Mouse (Mus musculus) heart, postnatal 25 days (tissue): ENCODE measurements around the gene Fndc3a. TPM values are rescaled to one million over a fixed set of nuclear protein-coding genes. Genes with fewer than 3 reads are reported as not detected.

Experiments used
- DNase-seq: peaks from one replicate; pipeline ENCODE4 v3.0.0; 2022; ENCODE audit warnings: low spot score
- intact Hi-C: fragments of 180-260 bp; cut with DNase I; formaldehyde crosslinking; loops from one replicate; pipeline ENCODE4 v1.15.1; 2025
- total RNA-seq, 2 experiments: library from RNA; stranded (reverse); gene quantifications; 2 replicates each; pipeline ENCODE4 v1.2.3; 2021

Fndc3a gene
- total RNA-seq, 2 experiments from 2014 or later: 15.1 to 18.0 TPM

GRCm38 (mm10) chr14:72576283-72576682, 133.5 kb downstream of the Fndc3a start:
- DNase-seq: no peak
- intact Hi-C loops: loop anchor here (10.0 kb wide), 1 partner anchor 419 kb away; no protein-coding TSS in a partner anchor

GRCm38 (mm10) chr14:72563941-72564340, 145.9 kb downstream of the Fndc3a start:
- intact Hi-C loops: no loop called here
- no peak for DNase-seq

- intact Hi-C loops: no loop called here
- DNase-seq: no peak
Observed at GRCm38 (mm10) chr14:72558795-72559194, 151.0 kb downstream of the Fndc3a start.

GRCm38 (mm10) chr14:72555846-72556245, 154.0 kb downstream of the Fndc3a start:
- DNase-seq: no peak
- intact Hi-C loops: no loop called here

GRCm38 (mm10) chr14:72536392-72537017, 173.3 kb downstream of the Fndc3a start:
- intact Hi-C loops: no loop called here
- no peak for DNase-seq

GRCm38 (mm10) chr14:72533862-72534261, 175.9 kb downstream of the Fndc3a start:
- no peak for DNase-seq
- intact Hi-C loops: no loop called here

- intact Hi-C loops: no loop called here
- DNase-seq: no peak
Observed at GRCm38 (mm10) chr14:72532028-72532917, 177.5 kb downstream of the Fndc3a start.

GRCm38 (mm10) chr14:72527126-72527525, 182.7 kb downstream of the Fndc3a start:
- DNase-seq: no peak
- intact Hi-C loops: no loop called here

- no peak for DNase-seq
- intact Hi-C loops: loop anchor here (5.0 kb wide), 1 partner anchor 142 kb away; no protein-coding TSS in a partner anchor
Observed at GRCm38 (mm10) chr14:72519561-72519960, 190.2 kb downstream of the Fndc3a start.

GRCm38 (mm10) chr14:72518786-72519185, 191.0 kb downstream of the Fndc3a start:
- intact Hi-C loops: loop anchor here (5.0 kb wide), 1 partner anchor 141 kb away; no protein-coding TSS in a partner anchor
- no peak for DNase-seq

- no peak for DNase-seq
- intact Hi-C loops: loop anchor here (5.0 kb wide), 1 partner anchor 139 kb away; no protein-coding TSS in a partner anchor
Observed at GRCm38 (mm10) chr14:72516376-72516775, 193.4 kb downstream of the Fndc3a start.

GRCm38 (mm10) chr14:72506723-72507420, 202.9 kb downstream of the Fndc3a start:
- intact Hi-C loops: no loop called here
- DNase-seq: no peak

- no peak for DNase-seq
- intact Hi-C loops: no loop called here
Observed at GRCm38 (mm10) chr14:72506018-72506722, 203.6 kb downstream of the Fndc3a start.

- intact Hi-C loops: no loop called here
- no peak for DNase-seq
Observed at GRCm38 (mm10) chr14:72504985-72505384, 204.8 kb downstream of the Fndc3a start.

GRCm38 (mm10) chr14:72503241-72503640, 206.6 kb downstream of the Fndc3a start:
- no peak for DNase-seq
- intact Hi-C loops: no loop called here

- no peak for DNase-seq
- intact Hi-C loops: no loop called here
Observed at GRCm38 (mm10) chr14:72493775-72494174, 216.0 kb downstream of the Fndc3a start.

- DNase-seq: no peak
- intact Hi-C loops: no loop called here
Observed at GRCm38 (mm10) chr14:72491738-72492137, 218.1 kb downstream of the Fndc3a start, which contains the start of gene Gm9195. Gm9195 (minus strand) TSS chr14:72491838.

- no peak for DNase-seq
- intact Hi-C loops: no loop called here
Observed at GRCm38 (mm10) chr14:72490367-72490766, 219.4 kb downstream of the Fndc3a start.
